Mouse (Mus musculus) c-Kit-positive CD71-negative TER-119-negative erythroid progenitor cells, embryonic 14.5 days (primary cell): Measurements from ENCODE around the gene Rpl11.
"Not testable (repeated sequence)": the region's sequence is repeated elsewhere in the genome, so short reads cannot be mapped to it uniquely, and the experiment has no call there.

Experiments
- DNase-seq: peaks from one replicate; pipeline ENCODE4 v3.0.0-alpha.2; 2013; ENCODE audit warnings: low read depth

Rpl11 gene

DNA sequence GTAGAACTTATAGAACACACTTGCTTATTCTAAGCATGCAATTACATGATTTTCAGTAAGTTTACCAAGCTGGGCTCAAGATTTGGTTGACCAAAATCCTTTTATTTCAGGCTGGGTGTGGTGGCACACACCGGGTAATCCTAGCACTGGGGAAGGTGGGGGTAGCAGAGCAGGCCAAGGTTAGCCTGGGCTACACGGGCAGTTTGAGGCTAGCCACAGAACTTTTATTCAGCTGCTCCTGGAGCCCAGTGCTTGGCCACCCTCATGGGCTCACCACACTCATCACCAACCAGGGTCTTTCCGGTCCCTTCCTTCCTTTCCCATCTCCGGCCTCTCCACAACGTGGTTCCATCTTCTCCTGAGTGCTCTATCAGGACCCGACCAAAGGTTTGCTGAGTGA, 17.4 kb upstream of the Rpl11 start:
- DNase-seq: no peak

DNA sequence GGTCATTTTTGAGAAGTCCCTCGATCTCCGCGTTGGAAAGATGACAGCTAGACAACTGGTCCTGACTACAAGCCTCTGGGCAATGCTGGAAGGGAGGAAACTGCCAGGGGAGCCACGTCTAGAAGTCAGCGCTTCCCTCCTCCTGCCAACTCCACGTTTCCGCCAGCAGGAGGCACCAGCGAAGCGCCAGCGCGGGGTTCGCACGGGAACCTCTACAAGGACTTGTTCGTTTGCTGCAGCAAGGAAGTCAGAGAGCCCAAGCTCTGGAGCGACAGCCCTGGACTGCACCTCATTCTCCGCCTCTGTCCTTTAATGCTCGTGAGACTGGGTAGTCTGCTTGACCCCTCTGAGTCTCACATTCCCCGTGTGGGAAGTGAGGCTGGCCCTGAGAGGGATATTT, 16.7 kb upstream of the Rpl11 start:
- DNase-seq: peak; percentile 62

GRCm38 (mm10) chr4:136069313-136069712, 16.1 kb upstream of the Rpl11 start:
- no peak for DNase-seq

GRCm38 (mm10) chr4:136063143-136063542, 9.9 kb upstream of the Rpl11 start:
- no peak for DNase-seq

DNA sequence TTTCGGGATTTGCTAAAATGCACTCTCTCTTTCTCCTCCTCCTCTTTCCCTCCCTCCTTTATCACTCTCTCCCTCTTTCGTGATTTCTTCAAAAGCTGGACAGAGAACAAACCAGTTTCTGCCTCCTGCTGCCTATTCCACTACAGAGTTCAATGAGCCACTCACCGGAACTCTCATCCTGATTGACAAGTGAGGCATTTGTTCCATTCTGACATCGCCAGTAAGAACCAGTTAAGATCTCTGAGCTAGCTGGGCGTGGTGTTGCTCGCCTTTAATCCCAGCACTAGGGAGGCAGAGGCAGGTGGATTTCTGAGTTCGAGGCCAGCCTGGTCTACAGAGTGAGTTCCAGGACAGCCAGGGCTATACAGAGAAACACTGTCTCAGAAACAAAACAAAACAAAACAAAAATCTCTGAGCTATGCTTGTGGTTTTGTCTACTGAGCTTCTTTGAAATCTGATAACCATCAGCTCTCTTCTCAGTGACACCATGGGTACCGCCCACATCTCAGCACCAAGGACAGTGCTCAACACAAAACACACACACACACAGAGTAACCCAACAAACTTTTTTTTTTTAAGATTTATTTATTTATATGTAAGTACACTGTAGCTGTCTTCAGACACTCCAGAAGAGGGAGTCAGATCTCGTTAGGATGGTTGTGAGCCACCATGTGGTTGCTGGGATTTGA, 6.7 kb upstream of the Rpl11 start:
- not testable (repeated sequence) for DNase-seq

DNA sequence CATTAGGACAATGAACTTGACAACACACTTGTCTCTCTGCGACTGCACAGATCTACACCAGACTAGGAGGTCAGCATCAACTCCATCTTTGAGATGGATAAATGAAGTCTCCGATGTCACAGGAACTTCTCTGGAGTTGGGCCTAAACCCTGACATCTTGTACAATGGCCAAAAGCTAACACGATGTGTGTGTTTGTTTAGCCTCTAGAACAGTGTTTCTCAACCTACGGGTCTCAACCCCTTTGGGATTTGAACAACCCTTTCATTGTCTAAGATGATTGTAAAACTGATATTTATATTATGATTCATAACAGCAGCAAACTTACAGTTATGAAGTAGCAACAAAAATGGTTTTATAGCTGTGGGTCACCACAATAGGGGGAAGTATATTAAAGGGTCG, 4.7 kb upstream of the Rpl11 start:
- DNase-seq: no peak

DNA sequence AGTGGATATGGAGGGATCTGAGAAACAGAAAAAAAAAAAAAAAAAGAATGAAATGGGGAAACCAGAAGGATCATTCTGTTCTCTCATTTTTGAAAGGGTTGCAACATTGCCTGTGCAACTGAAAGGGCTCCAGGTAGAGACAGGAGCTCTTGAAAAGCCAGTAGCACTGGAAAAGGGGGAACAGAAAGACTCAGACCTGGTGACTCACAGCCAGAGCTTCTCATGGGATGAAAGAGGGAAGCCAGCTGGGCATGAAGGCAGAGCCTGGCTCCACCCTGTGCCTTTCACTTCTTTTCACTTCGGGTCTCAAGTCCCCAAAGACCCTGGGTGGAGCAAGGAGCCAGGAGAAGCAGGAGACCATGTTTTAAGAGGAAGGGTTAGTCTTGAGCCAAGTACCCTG, 2.8 kb upstream of the Rpl11 start:
- DNase-seq: no peak

DNA sequence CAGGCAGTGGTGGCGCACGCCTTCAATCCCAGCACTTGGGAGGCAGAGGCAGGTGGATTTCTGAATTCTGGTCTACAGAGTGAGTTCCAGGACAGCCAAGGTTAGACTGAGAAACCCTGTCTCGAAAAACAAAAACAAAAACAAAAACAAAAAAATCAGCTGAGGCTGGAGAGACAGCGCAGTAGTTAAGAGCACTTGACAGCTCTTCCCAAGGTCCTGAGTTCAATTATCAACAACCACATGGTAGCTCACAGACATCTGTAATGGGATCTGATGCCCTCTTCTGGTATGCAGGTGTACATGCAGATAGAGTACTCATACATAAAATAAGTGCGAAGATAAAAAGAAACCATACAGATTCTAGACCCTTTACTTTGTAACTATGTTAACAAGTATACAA, 615 bp upstream of the Rpl11 start:
- DNase-seq: no peak

- DNase-seq: no peak
Observed at GRCm38 (mm10) chr4:136052534-136053246, 538 bp downstream of the Rpl11 start.

- no peak for DNase-seq
Observed at GRCm38 (mm10) chr4:136052060-136052459, 1.2 kb downstream of the Rpl11 start.

DNA sequence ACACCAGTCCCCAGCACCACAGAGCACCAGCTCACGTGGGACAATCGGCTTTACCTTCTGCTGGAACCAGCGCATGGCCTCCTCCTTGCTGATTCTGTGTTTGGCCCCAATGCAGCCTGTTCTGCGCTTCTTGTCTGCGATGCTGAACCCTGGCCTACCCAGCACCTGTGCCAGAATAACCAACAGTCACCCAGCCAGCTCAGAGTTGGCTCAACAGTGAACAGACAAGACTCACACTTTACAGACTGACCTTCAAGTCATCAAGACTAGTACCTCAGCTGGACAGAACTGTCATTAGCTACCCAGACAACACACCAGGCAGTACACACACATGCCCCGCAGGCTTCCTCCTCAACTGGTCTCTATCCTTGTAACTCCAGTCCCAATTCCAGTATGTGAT, 3.0 kb downstream of the Rpl11 start:
- DNase-seq: no peak

GRCm38 (mm10) chr4:136048291-136049032, 4.8 kb downstream of the Rpl11 start:
- DNase-seq: no peak

GRCm38 (mm10) chr4:136047626-136048025, 5.6 kb downstream of the Rpl11 start:
- DNase-seq: no peak

- no peak for DNase-seq
Observed at GRCm38 (mm10) chr4:136046888-136047287, 6.3 kb downstream of the Rpl11 start.

GRCm38 (mm10) chr4:136045091-136045490, 8.1 kb downstream of the Rpl11 start:
- DNase-seq: no peak

DNA sequence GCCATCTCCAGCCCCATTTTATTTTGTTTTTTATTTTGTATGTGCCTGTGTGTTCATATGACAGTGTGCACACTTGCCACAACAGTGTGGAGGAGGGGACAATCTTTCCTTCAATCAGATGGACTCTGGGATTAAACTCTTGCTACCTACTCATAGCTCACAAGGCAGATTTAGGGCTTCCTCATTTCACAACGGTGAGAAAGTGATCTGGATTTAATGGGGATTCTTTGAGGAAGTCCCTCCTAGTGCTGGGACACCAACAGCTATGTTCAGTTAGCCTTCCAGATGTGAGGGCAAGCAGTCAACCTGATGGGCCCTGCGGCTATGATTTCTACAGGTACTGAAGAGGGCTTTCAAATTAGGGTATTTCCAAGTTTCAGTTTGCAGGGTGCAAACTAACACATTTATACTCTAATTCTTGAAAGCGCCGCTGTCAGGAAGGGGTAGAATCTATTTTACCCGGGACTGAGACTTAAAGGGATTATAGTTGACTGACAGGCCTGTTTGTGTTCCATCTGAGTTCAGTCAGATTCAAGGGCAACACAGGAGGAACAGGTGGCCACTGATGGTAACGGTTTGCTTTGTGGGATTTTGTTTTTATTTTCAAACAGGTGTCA, 9.3 kb downstream of the Rpl11 start:
- no peak for DNase-seq

DNA sequence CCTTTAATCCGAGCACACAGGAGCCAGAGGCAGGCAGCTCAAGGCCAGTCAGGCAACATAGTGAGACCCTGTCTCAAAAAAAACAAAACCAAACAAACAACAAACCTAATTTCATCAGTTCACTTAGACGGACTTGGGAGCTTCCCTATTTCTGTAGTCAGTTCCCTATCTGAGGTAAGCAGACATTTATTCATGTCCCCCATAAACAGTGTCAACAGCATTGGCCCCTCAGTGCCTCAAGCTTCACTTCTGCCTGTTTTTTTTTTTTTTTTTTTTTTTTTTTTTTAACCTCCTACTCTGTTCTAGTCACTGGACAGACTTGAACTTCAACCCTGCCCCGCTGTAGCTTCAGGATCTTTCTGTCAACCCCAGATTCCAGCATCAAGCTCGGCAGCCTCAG, 18.1 kb downstream of the Rpl11 start:
- DNase-seq: no peak

DNA sequence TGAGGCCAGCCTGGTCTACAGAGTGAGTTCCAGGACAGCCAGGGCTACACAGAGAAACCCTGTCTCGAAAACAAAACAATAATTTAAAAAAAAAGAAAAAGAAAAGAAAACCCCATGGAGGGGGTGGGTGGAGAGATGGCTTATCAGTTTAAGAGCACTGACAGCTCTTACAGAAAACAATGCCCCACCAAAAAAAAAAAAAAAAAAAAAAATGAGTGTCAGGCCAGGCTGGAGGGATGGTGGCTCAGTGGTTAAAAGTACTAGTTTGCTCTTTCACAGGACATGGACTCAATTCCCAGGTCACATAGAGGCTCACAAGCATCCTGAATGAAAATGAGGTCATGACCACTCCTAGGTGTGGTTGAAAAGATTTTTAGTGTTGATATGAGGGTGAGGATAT, 20.0 kb downstream of the Rpl11 start:
- no peak for DNase-seq

- DNase-seq: no peak
Observed at GRCm38 (mm10) chr4:136030968-136031909, 22.0 kb downstream of the Rpl11 start.

DNA sequence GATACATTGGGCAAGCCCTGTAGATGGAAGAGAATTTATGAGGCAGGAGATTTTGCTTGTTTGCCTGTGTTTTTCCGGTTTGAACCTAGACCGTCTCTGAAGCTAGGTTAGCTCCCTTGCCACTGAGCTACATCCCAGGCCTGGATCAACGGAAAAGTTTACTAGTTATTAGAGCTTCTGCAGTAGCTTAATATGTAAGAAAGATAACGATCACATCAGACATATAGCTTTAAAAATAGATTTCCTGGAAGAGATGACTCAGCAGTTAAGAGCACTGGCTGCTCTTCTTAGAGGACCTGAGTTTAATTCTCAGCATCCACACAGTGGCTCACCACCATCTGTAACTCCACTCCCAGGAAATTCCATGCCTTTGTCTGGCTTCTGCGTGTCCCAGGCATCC, 24.5 kb downstream of the Rpl11 start:
- no peak for DNase-seq

GRCm38 (mm10) chr4:136028132-136028564, 25.1 kb downstream of the Rpl11 start:
- no peak for DNase-seq
